Mouse (Mus musculus) embryonic fibroblast, embryonic 13.5 days (primary cell): ENCODE measurements around the gene Cdh23.

Source experiments
- CTCF ChIP-seq: IDR thresholded peaks from 2 replicates; pipeline ENCODE4 v1.5.1; 2011; ENCODE audit warnings: mild to moderate bottlenecking, control low read depth, low read length, moderate library complexity, borderline replicate concordance; ENCODE audit not compliant: insufficient read depth
- POLR2A ChIP-seq: IDR thresholded peaks from 2 replicates; pipeline ENCODE4 v1.6.1; 2011; ENCODE audit warnings: low read depth, mild to moderate bottlenecking, control low read depth, low read length, moderate library complexity

DNA sequence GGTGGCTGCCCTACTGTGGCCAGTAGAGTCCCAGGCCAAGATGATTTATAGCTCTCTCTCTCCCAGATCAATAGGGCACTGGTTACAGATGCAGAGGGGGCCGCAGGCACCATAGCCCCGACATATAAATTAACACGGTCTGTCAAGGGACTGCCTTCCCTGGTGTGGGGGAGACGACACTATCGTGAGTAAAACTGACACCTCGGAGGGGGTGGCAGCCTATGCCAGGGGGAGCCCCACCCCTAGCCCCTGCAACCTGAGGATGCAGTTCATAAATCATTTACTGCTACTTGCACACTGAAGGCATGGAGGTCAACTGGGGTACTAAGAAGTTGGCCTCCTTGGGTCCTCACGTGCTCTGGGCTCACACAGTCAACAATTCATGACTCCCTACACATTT is 106.0 kb downstream of the Cdh23 start:
- TF ChIP-seq CTCF: no peak
- no peak for TF ChIP-seq POLR2A
